Mouse (Mus musculus) erythroblast, embryonic 14.5 days (primary cell): Measurements from ENCODE around the gene Hlcs. TPM values are rescaled to one million over a fixed set of nuclear protein-coding genes. Genes with fewer than 3 reads are reported as not detected.

Experiments used
- H3K27me3 ChIP-seq: 2 replicates; pipeline ENCODE4 v1.6.1; 2012; ENCODE audit warnings: inconsistent platforms; ENCODE audit not compliant: control insufficient read depth
- H3K36me3 ChIP-seq: 2 replicates; pipeline ENCODE4 v1.6.1; 2012; ENCODE audit warnings: mild to moderate bottlenecking, inconsistent platforms; ENCODE audit not compliant: control insufficient read depth
- H3K4me1 ChIP-seq: 2 replicates; pipeline ENCODE4 v1.6.1; 2012; ENCODE audit warnings: inconsistent platforms; ENCODE audit not compliant: control insufficient read depth
- H3K4me3 ChIP-seq: replicated peaks from 2 replicates; pipeline ENCODE3; 2012; ENCODE audit warnings: moderate library complexity, mild to moderate bottlenecking, inconsistent platforms
- H3K9me3 ChIP-seq: 2 replicates; pipeline ENCODE4 v1.6.1; 2012; ENCODE audit warnings: low read length, inconsistent platforms, mixed read lengths; ENCODE audit not compliant: control insufficient read depth
- GATA1 ChIP-seq: IDR thresholded peaks from 2 replicates; pipeline ENCODE4 v1.6.1; 2012; ENCODE audit warnings: low read length, inconsistent platforms, mixed read lengths
- TAL1 ChIP-seq: IDR thresholded peaks from 3 replicates; pipeline ENCODE4 v1.6.1; 2012; ENCODE audit warnings: low read length, inconsistent platforms, mixed read lengths
- polyA plus RNA-seq: library from polyadenylated mRNA; stranded (reverse); fragments of >175 nt; gene quantifications from 2 replicates; pipeline ENCODE4 v1.2.3, GENCODE M21; 2012

Gene Hlcs
- polyA plus RNA-seq, 1 experiment = 0.06 TPM

GRCm38 (mm10) chr16:94301194-94301593 lies 12.2 kb downstream of the Hlcs start:
- no peak overlapping the region for H3K4me3 ChIP-seq
- H3K4me1 ChIP-seq = no peaks in the 10 kb centered on the region; the same call in 1 of the 2 replicates
- H3K9me3 ChIP-seq = no peaks in the 10 kb centered on the region
- peaks cover 30% of the 10 kb centered on the region for H3K27me3 ChIP-seq
- no peaks in the 10 kb centered on the region for H3K36me3 ChIP-seq
- TF ChIP-seq TAL1 (no peak), GATA1 (no peak)

DNA sequence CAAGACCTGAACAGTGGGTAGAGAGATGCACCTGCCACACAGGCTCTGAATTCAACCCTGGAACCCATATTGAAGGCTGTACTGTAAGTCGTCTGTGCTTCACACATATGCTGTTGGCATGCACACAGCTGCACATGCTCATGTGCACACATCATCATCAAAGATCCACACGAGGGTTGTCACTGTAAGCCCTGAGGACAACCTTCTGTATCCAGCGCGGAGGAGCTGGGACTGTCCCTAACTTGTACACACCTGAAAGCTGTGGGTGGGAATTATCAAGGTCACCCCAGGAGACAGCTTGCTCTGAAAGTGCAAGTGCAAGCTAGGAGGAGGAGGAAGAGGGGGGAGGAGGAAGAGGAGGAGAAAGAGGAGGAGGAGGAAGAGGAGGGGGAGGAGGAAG lies 14.2 kb downstream of the Hlcs start:
- no peaks in the 10 kb centered on the region for H3K36me3 ChIP-seq
- peaks cover 3% of the 10 kb centered on the region for H3K4me1 ChIP-seq
- H3K9me3 ChIP-seq = no peaks in the 10 kb centered on the region
- no peak for TF ChIP-seq TAL1
- no peak for TF ChIP-seq GATA1
- H3K27me3 ChIP-seq = peaks cover 32% of the 10 kb centered on the region
- H3K4me3 ChIP-seq = no peak overlapping the region

- TF ChIP-seq TAL1 (no peak), GATA1 (no peak)
- H3K27me3 ChIP-seq = peaks cover 22% of the 10 kb centered on the region
- peaks cover 3% of the 10 kb centered on the region for H3K4me1 ChIP-seq
- no peaks in the 10 kb centered on the region for H3K9me3 ChIP-seq
- no peaks in the 10 kb centered on the region for H3K36me3 ChIP-seq
- no peak overlapping the region for H3K4me3 ChIP-seq
Measured at GRCm38 (mm10) chr16:94298081-94298480, 15.3 kb downstream of the Hlcs start.

DNA sequence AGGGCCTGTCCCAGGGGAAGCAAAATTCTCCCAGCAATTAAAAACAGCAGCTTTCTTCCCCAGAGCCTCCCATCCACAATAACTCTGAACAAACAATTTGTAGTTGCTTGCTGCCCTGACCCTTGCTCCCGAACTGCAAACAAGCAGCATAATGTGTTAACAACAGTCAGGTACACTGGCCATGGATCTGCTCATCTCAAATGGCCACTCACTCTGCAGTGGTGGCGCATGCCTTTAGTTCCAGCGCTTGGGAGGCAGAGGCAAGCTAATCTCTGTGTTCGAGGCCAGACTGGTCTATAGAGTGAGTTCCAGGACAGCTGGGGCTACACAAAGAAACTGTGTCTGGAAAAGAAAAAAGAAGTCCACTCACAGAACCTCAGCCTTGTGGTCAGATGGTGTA lies 22.2 kb downstream of the Hlcs start:
- Histone ChIP-seq H3K36me3 (no peaks in the 10 kb centered on the region), H3K9me3 (no peaks in the 10 kb centered on the region), H3K27me3 (peaks cover 16% of the 10 kb centered on the region), H3K4me3 (no peak overlapping the region), H3K4me1 (peaks cover 26% of the 10 kb centered on the region)
- no peak for TF ChIP-seq GATA1
- TF ChIP-seq TAL1 = no peak

GRCm38 (mm10) chr16:94290073-94290999 lies 23.0 kb downstream of the Hlcs start:
- Histone ChIP-seq H3K4me1 (peaks cover 26% of the 10 kb centered on the region), H3K4me3 (peak overlapping the region; percentile 78), H3K27me3 (peaks cover 13% of the 10 kb centered on the region), H3K36me3 (no peaks in the 10 kb centered on the region), H3K9me3 (no peaks in the 10 kb centered on the region)
- TF ChIP-seq TAL1 (no peak), GATA1 (no peak)

- no peaks in the 10 kb centered on the region for H3K36me3 ChIP-seq
- H3K4me3 ChIP-seq = peak overlapping the region; percentile 78
- peaks cover 13% of the 10 kb centered on the region for H3K27me3 ChIP-seq
- TF ChIP-seq TAL1 (no peak), GATA1 (no peak)
- H3K4me1 ChIP-seq = peaks cover 23% of the 10 kb centered on the region
- no peaks in the 10 kb centered on the region for H3K9me3 ChIP-seq
Measured at GRCm38 (mm10) chr16:94289138-94290072, 24.0 kb downstream of the Hlcs start.

- TF ChIP-seq TAL1 (no peak), GATA1 (no peak)
- Histone ChIP-seq H3K27me3 (peaks cover 13% of the 10 kb centered on the region), H3K9me3 (peaks cover 3% of the 10 kb centered on the region; the same call in 1 of the 2 replicates), H3K4me3 (no peak overlapping the region), H3K4me1 (peaks cover 23% of the 10 kb centered on the region), H3K36me3 (no peaks in the 10 kb centered on the region)
Measured at GRCm38 (mm10) chr16:94287826-94288225, 25.5 kb downstream of the Hlcs start.

- TF ChIP-seq TAL1 = no peak
- no peak for TF ChIP-seq GATA1
- peaks cover 5% of the 10 kb centered on the region; the same call in 1 of the 2 replicates for H3K9me3 ChIP-seq
- no peaks in the 10 kb centered on the region for H3K27me3 ChIP-seq
- H3K4me3 ChIP-seq = no peak overlapping the region
- H3K36me3 ChIP-seq = no peaks in the 10 kb centered on the region; the same call in 1 of the 2 replicates
- peaks cover 6% of the 10 kb centered on the region for H3K4me1 ChIP-seq
Measured at GRCm38 (mm10) chr16:94283972-94284371, 29.4 kb downstream of the Hlcs start.
